Mouse (Mus musculus): Measurements from ENCODE around the gene Fgf23.

Fgf23 gene

GRCm38 (mm10) chr6:127072817-127073216, at the start of gene Fgf23:
Fgf23 (plus strand) TSS chr6:127072902.
- DNase-seq (ENCODE audit: low spot score in 2 of 2): no peak

DNA sequence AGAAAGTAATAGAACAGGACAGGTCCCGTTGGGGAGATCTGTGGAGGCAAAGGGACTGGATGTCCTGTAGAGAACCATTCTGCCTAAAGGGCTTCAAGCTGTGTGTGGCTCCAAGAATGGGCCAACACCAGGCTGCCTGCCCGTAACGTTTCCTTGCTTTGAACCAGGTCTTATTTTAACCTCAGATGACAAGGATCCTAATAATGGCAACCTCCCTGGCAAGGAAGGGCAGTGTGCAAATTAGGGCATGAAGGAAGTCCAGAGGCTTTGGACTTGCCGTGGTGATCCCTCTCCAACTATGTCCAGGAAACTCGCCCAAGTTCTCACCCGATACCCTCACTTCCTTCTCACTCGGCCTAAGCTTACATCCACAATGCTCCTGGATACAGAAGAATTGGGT, 47.9 kb upstream of the Fgf23 start:
- DNase-seq (ENCODE audit: low spot score in 2 of 2): no peak

- no peak for DNase-seq (ENCODE audit: low spot score in 2 of 2)
Observed at GRCm38 (mm10) chr6:127034760-127035159, 37.9 kb upstream of the Fgf23 start.

GRCm38 (mm10) chr6:127044909-127045308, 27.8 kb upstream of the Fgf23 start:
- DNase-seq (ENCODE audit: low spot score in 2 of 2): no peak

- no peak for DNase-seq (ENCODE audit: low spot score in 2 of 2)
Observed at GRCm38 (mm10) chr6:127050847-127051246, 21.9 kb upstream of the Fgf23 start.

DNA sequence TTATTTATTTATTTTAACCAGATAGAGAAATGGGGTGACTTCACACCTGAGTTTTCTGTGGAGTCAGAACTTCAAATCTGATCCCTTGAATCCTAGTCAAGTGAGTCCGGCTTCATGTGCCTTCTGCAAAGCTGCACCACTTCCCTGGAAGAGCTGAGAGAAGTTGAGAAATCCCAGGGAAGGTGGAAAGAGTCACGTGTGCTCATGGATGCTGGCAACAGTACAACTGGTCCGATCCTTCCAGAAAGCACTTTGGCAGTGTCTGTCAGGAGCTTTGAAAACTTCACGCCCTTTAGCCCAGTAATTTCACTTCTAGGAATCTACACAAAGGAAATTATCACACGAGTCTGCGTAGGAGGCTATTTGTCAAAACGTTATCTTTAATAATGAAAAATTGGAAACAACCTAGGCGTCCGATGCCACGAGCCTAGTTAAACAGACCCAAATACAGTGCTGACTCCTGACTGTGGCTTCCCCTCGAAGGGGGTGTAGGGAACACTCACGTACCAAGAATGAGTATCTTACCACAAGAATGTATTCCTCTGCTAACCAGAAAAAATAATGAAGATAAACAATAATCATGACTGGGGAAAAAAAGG, 15.6 kb upstream of the Fgf23 start:
- no peak for DNase-seq (ENCODE audit: low spot score in 2 of 2)

GRCm38 (mm10) chr6:127059975-127060374, 12.7 kb upstream of the Fgf23 start:
- DNase-seq (ENCODE audit: low spot score in 2 of 2): no peak

DNA sequence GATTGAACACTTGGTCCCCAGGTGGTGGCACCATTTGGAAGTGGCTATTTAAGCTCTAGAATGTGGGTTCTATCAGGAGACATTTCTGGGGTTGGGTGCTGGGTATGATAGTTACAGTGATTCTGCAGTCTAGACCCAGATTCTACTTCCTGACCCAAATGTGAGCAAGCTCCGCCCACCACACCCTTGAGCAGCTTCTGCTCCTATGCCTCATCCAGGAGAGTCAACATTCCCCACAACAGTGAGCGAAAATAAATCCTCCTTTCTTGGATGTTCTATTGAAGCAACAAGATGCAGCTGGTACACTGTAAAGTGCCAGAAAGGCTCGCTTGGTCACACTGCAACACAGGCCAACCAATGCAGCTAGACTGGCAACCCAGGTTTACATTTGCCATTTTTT, 8.8 kb upstream of the Fgf23 start:
- no peak for DNase-seq (ENCODE audit: low spot score in 2 of 2)

GRCm38 (mm10) chr6:127064815-127065214, 7.9 kb upstream of the Fgf23 start:
- DNase-seq (ENCODE audit: low spot score in 2 of 2): no peak

GRCm38 (mm10) chr6:127079867-127080731, 7.4 kb downstream of the Fgf23 start:
- DNase-seq (ENCODE audit: low spot score in 2 of 2): no peak

DNA sequence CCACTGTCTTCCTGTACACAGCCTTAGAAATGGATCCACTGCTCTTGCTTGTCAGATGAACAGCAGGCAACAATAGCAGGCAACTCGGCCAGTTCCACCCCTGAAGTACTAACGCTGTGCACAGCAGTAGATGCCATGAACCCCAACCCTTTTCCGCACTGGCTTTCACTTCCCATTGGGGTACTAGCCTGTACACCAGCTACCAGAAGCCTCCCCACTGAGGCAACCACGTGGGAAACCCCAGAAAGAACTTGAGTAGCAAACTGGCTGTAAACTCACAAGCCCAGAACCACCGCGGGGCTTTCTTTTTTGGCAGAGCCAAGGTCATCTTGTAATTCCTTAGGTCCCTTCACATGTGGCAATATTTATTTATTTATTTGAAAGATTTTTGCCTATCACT, 9.1 kb downstream of the Fgf23 start:
- DNase-seq (ENCODE audit: low spot score in 2 of 2): no peak

- DNase-seq (ENCODE audit: low spot score in 2 of 2): no peak
Observed at GRCm38 (mm10) chr6:127086739-127087138, 14.0 kb downstream of the Fgf23 start.

DNA sequence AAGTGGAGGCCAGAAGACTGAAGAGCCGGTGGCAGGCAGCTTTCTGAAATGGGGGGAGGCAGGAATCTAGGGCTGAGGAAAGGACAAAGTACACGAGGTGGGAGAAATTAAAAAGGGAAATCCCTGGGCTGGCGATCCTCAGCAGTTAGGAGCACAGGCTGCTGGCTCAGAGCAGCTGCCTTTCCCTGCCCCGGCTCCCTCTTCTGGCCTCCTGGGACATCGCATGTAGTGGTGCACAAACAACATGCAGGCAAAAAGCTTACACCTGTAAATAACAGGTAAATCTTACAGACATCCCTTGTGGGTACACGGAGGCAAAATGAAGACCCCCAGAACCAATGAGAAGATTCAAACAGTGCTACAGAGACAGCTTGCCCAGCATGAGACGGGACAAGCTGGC, 21.9 kb downstream of the Fgf23 start:
- no peak for DNase-seq (ENCODE audit: low spot score in 2 of 2)

DNA sequence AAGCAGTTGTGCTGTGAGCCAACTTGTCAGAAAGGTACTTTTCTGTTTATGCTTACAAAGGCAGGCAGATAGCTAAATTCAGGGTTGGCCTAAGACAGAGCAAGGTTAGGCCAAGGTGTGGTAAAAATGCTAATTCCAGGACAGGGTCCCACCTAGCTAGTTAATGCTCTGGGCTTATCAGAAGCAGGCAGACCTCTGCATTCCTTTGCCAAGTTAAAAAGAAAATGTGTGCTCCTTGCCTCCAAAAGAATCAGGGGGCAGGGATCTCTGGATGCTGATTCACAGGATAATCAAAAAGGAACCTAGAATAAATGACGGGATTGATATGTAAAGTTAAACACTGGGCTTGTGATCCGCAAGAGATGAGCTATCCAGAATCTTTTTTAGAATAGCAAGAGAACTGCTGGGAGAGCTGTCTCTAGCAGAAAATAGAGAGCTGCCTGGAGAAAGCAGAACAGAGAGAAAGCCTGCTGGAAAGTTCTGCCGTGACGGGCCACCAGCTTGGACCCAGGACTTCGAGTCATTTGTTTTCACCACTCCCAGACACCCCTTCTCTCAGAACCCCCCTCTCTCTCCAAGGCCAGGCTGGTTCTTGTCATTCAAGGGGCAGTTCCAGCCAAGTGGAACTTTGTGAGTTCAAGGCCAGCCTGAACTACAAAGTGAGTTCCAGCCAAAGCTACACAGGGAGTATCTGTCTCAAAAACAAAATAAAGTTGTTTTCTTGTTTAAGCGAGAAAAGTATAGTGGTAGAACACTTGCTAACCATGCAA, 31.0 kb downstream of the Fgf23 start:
- peak in 1 of 2 experiments; percentile 53 for DNase-seq (ENCODE audit: low spot score in 2 of 2)

DNA sequence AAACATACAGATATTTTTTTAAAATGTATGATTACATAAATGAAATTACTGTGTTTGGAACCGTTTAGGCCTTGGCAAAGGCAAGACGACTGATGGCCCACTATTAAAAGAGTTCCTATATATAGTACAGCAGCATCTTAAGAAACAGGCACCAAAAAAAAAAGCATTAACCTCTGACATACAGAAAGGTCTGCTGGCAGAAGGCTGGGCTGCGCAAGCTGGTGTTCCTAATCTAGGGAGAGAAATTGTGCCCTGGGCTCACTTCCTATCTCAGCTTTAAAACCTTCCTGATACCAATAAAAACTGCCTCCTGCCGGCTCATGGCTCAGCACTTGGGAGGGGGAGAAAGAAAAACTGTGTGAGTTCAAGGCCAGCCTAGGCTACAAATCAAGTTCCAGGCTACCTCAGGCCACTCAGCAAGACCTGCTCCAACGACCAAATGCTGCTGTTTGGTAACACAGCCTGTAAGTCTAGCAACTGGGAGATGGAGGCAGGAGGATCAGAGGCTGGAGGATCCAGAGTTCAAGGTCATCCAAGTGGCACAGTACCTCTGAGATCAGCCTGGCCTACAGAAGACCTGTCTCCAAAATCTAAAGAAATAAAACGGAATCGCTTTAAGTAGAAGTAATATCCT, 31.8 kb downstream of the Fgf23 start:
- DNase-seq (ENCODE audit: low spot score in 2 of 2): no peak

DNA sequence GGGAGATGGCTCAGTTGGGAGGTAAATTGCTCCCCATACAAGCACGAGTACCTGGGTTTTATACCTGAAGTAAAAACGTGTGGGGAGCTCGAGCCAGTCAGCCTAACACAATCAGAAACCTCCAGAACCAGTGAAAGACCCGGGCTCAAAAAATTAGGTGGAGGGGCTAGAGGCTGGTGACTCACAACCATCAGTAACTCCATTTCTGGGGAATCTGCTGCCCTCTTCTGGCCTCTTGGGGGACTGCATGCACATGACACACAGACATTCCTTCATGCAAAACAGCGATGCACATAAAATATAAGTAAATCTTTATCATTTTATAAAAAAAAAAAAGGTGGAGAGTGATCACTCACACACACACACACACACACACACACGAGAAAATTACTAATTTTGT, 32.4 kb downstream of the Fgf23 start:
- peak; percentile 26 to 79 for DNase-seq (ENCODE audit: low spot score in 2 of 2)

- DNase-seq (ENCODE audit: low spot score in 2 of 2): no peak
Observed at GRCm38 (mm10) chr6:127106189-127106588, 33.5 kb downstream of the Fgf23 start.

DNA sequence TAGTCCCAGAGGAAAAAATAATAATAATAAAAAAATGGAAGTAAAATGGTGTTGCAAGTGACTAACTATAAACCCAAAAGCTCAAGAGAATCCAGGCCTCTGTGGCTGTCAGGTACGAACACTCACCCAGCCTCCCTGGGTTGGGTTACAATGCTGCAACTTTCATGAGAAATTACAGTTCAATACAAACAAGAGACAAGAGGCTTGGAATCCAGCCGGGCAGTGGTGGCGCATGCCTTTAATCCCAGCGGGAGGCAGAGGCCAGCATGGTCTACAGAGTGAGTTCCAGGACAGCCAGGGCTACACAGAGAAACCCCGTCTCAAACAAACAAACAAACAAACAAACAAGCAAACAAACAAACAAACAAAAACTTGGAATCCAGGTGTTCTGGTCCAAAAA, 34.0 kb downstream of the Fgf23 start:
- DNase-seq (ENCODE audit: low spot score in 2 of 2): no peak

GRCm38 (mm10) chr6:127107413-127107812, 34.7 kb downstream of the Fgf23 start:
- no peak for DNase-seq (ENCODE audit: low spot score in 2 of 2)

DNA sequence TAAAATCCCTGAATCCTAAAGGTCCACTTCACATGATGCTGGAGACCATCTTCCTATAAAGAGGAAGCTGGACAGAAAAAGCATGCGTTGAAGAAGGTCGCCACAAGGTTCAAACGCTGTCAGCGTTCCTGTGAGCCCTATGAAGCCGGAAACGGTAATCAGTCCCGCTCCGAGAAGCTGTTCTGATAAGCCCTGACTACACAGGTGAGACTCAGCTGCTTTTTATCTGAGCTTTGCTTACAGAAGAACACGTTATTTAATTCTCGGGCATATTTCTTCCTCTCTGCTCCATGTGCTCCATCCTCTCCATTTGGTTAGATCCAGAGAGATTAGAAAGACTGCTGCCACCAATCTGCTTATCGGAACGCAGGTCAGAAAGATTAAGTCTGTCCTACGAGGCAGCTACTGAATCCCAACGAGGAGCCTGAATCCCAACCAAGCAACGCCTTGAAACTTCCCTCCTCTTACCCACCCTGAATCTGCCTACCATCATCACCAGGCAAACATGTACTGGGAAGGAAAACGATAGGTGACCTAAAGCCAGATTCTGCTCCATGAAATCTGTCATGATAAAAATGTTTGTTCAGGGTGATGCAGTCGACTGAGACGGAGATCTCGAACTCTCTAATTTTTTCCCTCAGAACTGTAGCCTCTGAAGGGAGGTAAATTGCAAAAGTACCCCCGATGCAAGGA, 35.8 kb downstream of the Fgf23 start:
- no peak for DNase-seq (ENCODE audit: low spot score in 2 of 2)

DNA sequence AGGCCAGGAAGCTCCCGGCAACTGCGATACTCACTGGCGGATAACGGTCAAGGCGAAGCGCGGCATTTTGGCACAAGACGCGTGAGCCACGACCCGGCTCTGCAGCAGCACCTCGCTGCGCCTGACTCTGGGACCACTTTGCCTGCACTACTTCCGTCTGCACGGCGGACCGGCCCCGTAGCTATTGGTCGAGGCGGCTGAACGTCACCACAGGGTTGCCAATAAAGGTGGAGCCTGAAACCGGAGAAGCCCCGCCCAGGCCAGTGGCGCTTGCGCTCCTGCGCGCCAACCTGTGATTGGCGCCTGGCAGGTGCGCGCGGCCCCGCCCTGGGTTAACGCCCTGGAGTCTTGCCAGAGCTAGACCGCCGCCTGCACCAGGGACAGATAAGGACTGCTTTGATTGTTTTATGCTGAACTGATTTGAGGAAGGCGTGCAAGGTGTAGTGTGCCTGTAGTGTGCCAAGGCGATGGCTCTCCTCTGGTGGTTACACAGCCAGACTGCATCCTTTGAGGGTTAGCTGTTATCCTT, 36.8 kb downstream of the Fgf23 start, which contains the start of gene Tigar:
Gene Tigar (minus strand): TSS at position 156 of the 529 bp plus-strand sequence.
- peak; percentile 86 to 90 for DNase-seq (ENCODE audit: low spot score in 2 of 2)

Measured in spleen, postnatal 4 days (tissue).